Mouse (Mus musculus) small intestine, adult 2 months (tissue): ENCODE results near the gene Med13l.

Experiments
- CTCF ChIP-seq: fragments of 200-500 bp; IDR thresholded peaks from 2 replicates; pipeline ENCODE4 v1.5.1; 2012; ENCODE audit warnings: low read depth, mild to moderate bottlenecking, control low read depth, inconsistent platforms, low read length, moderate library complexity, mixed read lengths; ENCODE audit not compliant: insufficient replicate concordance, insufficient read length; ENCODE audit errors: extremely low read depth
- POLR2A ChIP-seq: fragments of 200-500 bp; IDR thresholded peaks from 2 replicates; pipeline ENCODE4 v1.6.1; 2012; ENCODE audit warnings: low read depth, mild to moderate bottlenecking, control low read depth, inconsistent platforms, low read length, moderate library complexity

DNA sequence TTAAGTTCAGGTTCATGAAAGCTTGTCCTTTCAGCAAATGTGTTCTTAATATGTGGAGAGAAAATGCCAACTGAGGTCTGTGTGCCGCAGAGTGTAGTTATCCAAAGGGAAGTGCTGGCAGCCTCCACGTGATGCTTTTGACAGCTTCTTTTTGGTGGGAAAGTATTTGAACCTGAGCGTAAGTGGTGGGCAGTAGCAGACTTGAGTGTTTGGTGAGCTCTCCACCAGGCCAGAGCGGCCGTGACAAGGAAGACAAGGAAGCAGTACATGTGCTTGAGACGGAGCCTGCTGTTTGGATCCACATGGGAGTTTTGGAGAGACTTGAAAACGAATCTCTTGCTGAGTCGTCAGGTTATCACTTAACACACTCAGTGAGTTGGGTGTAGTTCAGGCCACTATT is 71.9 kb downstream of the Med13l start:
- TF ChIP-seq CTCF: no peak
- no peak for TF ChIP-seq POLR2A
